Mouse (Mus musculus) lung, adult 2 months (tissue): Measurements from ENCODE around the gene Ccdc62.

Source experiments
- CTCF ChIP-seq: fragments of 200-500 bp; IDR thresholded peaks from 2 replicates; pipeline ENCODE4 v1.5.1; 2011; ENCODE audit warnings: mild to moderate bottlenecking, low read length, control low read depth; ENCODE audit not compliant: insufficient read depth
- POLR2A ChIP-seq: fragments of 200-500 bp; IDR thresholded peaks from 2 replicates; pipeline ENCODE4 v1.6.1; 2011; ENCODE audit warnings: low read depth, mild to moderate bottlenecking, control low read depth, low read length, borderline replicate concordance; ENCODE audit errors: extremely low read depth

- TF ChIP-seq POLR2A (no peak), CTCF (no peak)
Observed at GRCm38 (mm10) chr5:124010910-124011655, 80.6 kb downstream of the Ccdc62 start.
